In the genomic region with DNA sequence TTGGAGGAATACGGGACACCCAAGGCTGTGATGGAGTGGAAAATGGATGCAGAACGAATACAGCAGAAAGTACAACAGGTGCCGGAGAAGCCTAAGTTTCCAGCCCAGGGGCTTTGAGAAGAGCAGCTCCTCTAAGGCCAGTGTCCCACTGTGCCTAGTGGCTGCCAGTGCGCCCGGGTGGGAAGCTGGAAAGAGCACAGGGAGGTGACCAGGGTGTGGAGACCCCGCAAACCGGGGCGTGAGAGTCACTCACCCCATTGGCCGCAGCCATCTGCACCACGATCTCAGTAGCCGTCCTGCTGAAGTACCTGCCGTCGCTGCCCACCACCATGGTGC, we compare ENCODE assay signal across 9 mouse cellular contexts. TPM values are rescaled to one million over a fixed set of nuclear protein-coding genes. Genes with fewer than 3 reads are reported as not detected.
DNase-seq lines count a peak whose midpoint lies in the region; ATAC-seq and TF ChIP-seq lines count a peak whose summit lies in the region.
"Had no signal": no experiment of that assay in that cellular context is flagged by ENCODE, and none has a peak within 500 bp of the region (broad histone marks: within the 10 kb centered on the region; RNA-seq: fewer than 3 reads in every experiment).

No protein-coding gene starts in this region.

- peaks cover 17% of the 10 kb centered on the region for H3K4me1 ChIP-seq in heart, embryonic 12.5 days (replicated peaks)
- no peaks in the 10 kb centered on the region for H3K4me1 ChIP-seq in ES-Bruce4 (ENCODE audit: control insufficient read depth, insufficient read depth, low read length)
- peaks cover 13% of the 10 kb centered on the region; the same call in 1 of the 2 replicates for H3K4me1 ChIP-seq in heart, postnatal 0 days (ENCODE audit: control insufficient read depth, insufficient read depth)
- H3K4me1 ChIP-seq in liver, embryonic 16.5 days (ENCODE audit: control insufficient read depth, low read depth, low read length), result no peaks in the 10 kb centered on the region

- peak; percentile 34; the same call in 1 of the 2 replicates for ATAC-seq in heart, embryonic 12.5 days (ENCODE audit: insufficient number of reproducible peaks, low FRiP score)
- ATAC-seq in heart, postnatal 0 days (ENCODE audit: insufficient read depth, low read depth), result no peak; the same call in 1 of the 2 replicates
- no peak for ATAC-seq in liver, embryonic 16.5 days (ENCODE audit: low read depth)

- H3K36me3 ChIP-seq in heart, embryonic 12.5 days, result no peaks in the 10 kb centered on the region
- H3K36me3 ChIP-seq in ES-Bruce4 (ENCODE audit: control insufficient read depth, insufficient read depth, low read length, poor library complexity, severe bottlenecking), result no peaks in the 10 kb centered on the region
- H3K36me3 ChIP-seq in heart, postnatal 0 days (replicated peaks; ENCODE audit: control insufficient read depth, insufficient read depth, low read length), result no peaks in the 10 kb centered on the region
- H3K36me3 ChIP-seq in liver, embryonic 16.5 days (ENCODE audit: control insufficient read depth, insufficient read depth), result no peaks in the 10 kb centered on the region

- H3K9ac ChIP-seq in heart, embryonic 12.5 days, result peak overlapping the region; percentile 79
- H3K9ac ChIP-seq in ES-Bruce4 (ENCODE audit: low read depth, poor library complexity, severe bottlenecking), result peak overlapping the region; percentile 16; the same call in 1 of the 2 replicates
- peak overlapping the region; percentile 66 for H3K9ac ChIP-seq in heart, postnatal 0 days (replicated peaks; ENCODE audit: low read depth, low read length)
- H3K9ac ChIP-seq in liver, embryonic 16.5 days (ENCODE audit: low read depth, low read length), result no peak overlapping the region

- intact Hi-C loops in left cerebral cortex, postnatal 36 days (cut with DNase I), result no loop called here

- TF ChIP-seq CTCF in ES-Bruce4 (IDR thresholded peaks at IDR 0.05; ENCODE audit: low read depth, low read length), result no peak
- TF ChIP-seq CTCF in heart, postnatal 0 days (IDR thresholded peaks at IDR 0.05; ENCODE audit: low read depth), result no peak

- TF ChIP-seq EP300 in ES-Bruce4 (IDR thresholded peaks at IDR 0.05; ENCODE audit: insufficient read depth, low read depth, low read length), result no peak
- TF ChIP-seq EP300 in heart, postnatal 0 days (IDR thresholded peaks at IDR 0.05; ENCODE audit: low read depth), result no peak

- no peak for DNase-seq in heart, adult 11 months
- no peak for DNase-seq in heart, postnatal 0 days (ENCODE audit: low spot score)
- no peak for DNase-seq in cerebellum, postnatal 36 days
- DNase-seq in left cerebral cortex, postnatal 36 days (ENCODE audit: low spot score in 2 of 2), result no peak
- no peak for DNase-seq in gastrocnemius, adult 18-20 months (ENCODE audit: low spot score)

- peak overlapping the region; percentile 61 for H3K4me3 ChIP-seq in heart, embryonic 12.5 days
- peak overlapping the region; percentile 55 for H3K4me3 ChIP-seq in ES-Bruce4 (ENCODE audit: low read depth, low read length)
- H3K4me3 ChIP-seq in heart, postnatal 0 days (ENCODE audit: low read depth, low read length), result peak overlapping the region; percentile 59
- peak overlapping the region; percentile 36 for H3K4me3 ChIP-seq in liver, embryonic 16.5 days (ENCODE audit: low read depth, low read length)

- H3K4me2 ChIP-seq in heart, embryonic 12.5 days, result peak overlapping the region; percentile 72
- peak overlapping the region; percentile 67 for H3K4me2 ChIP-seq in heart, postnatal 0 days (ENCODE audit: low read depth, low read length)
- peak overlapping the region; percentile 35; the same call in 1 of the 2 replicates for H3K4me2 ChIP-seq in liver, embryonic 16.5 days (ENCODE audit: low read depth, low read length)

- H3K9me3 ChIP-seq in heart, embryonic 12.5 days (replicated peaks), result no peaks in the 10 kb centered on the region
- no peaks in the 10 kb centered on the region for H3K9me3 ChIP-seq in ES-Bruce4 (replicated peaks; ENCODE audit: control insufficient read depth, insufficient read depth, low read length, poor library complexity, severe bottlenecking)
- H3K9me3 ChIP-seq in heart, postnatal 0 days (replicated peaks; ENCODE audit: control insufficient read depth, low read length), result no peaks in the 10 kb centered on the region
- H3K9me3 ChIP-seq in liver, embryonic 16.5 days (replicated peaks; ENCODE audit: control insufficient read depth, low read length), result no peaks in the 10 kb centered on the region

- peak overlapping the region; percentile 94 for H3K27ac ChIP-seq in heart, embryonic 12.5 days (ENCODE audit: poor library complexity, severe bottlenecking)
- no peak overlapping the region for H3K27ac ChIP-seq in ES-Bruce4 (ENCODE audit: insufficient read depth, low read length)
- peak overlapping the region; percentile 93 for H3K27ac ChIP-seq in heart, postnatal 0 days (ENCODE audit: low read depth)
- no peak overlapping the region for H3K27ac ChIP-seq in liver, embryonic 16.5 days (ENCODE audit: low read length)

- 16% methylated on average over 13 of the region's 13 CpGs for WGBS in heart, embryonic 12.5 days
- WGBS in heart, postnatal 0 days, result 6% methylated on average over 13 of the region's 13 CpGs
- WGBS in liver, embryonic 16.5 days (ENCODE audit: insufficient replicate concordance), result 18% methylated on average over 13 of the region's 13 CpGs

- peaks cover 5% of the 10 kb centered on the region; the same call in 1 of the 2 replicates for H3K27me3 ChIP-seq in heart, embryonic 12.5 days (replicated peaks)
- peaks cover 10% of the 10 kb centered on the region; the same call in 1 of the 2 replicates for H3K27me3 ChIP-seq in ES-Bruce4 (ENCODE audit: control insufficient read depth, insufficient read depth, low read length, poor library complexity, severe bottlenecking)
- no peaks in the 10 kb centered on the region for H3K27me3 ChIP-seq in heart, postnatal 0 days (ENCODE audit: control insufficient read depth, insufficient read depth, low read length)
- peaks cover 19% of the 10 kb centered on the region for H3K27me3 ChIP-seq in liver, embryonic 16.5 days (ENCODE audit: control insufficient read depth, insufficient read depth, low read depth, low read length)

- no peak for TF ChIP-seq POLR2A in ES-Bruce4 (IDR thresholded peaks at IDR 0.05; ENCODE audit: insufficient read depth, low read length)

RNA-seq across cellular contexts. Expression of a gene that starts 0.4 kb away (rescaled TPM):
- polyA plus RNA-seq in heart, embryonic 12.5 days (2016; fragmentation: Nextera tagmentation; extraction: Ambion mirVana), result 4.7 and 5.1 TPM in 2 replicates
- polyA plus RNA-seq in ES-Bruce4 (2011; ENCODE audit: insufficient read depth, insufficient read length, low read depth, missing spikeins), result 0.18 and 0.59 TPM in 2 replicates
- 106 and 163 TPM in 2 replicates for total RNA-seq in heart, postnatal 0 days (2014; rRNA removed; ENCODE audit: low replicate concordance)
- 3.9 and 4.9 TPM in 2 replicates for polyA plus RNA-seq in heart, postnatal 0 days (2015; fragmentation: Nextera tagmentation; extraction: Ambion mirVana)
- polyA plus RNA-seq in liver, embryonic 16.5 days (2015; fragmentation: Nextera tagmentation; extraction: Ambion mirVana), result 0.06 and 0.14 TPM in 2 replicates
- total RNA-seq in left cerebral cortex, postnatal 36 days (2021), result 1 to 10 TPM; 3.7 to 7.0 TPM
- 10 to 100 TPM; 14.2 to 19.3 TPM for total RNA-seq in gastrocnemius, adult 18-20 months (2021)

RNA-seq across cellular contexts. Expression of a gene that starts 14.2 kb away (rescaled TPM):
- polyA plus RNA-seq in heart, embryonic 12.5 days (2016; fragmentation: Nextera tagmentation; extraction: Ambion mirVana), result 627 and 634 TPM in 2 replicates
- 200 and 230 TPM in 2 replicates for polyA plus RNA-seq in ES-Bruce4 (2011; ENCODE audit: insufficient read depth, insufficient read length, low read depth, missing spikeins)
- total RNA-seq in heart, postnatal 0 days (2014; rRNA removed; ENCODE audit: low replicate concordance), result 390 and 396 TPM in 2 replicates
- 1,580 and 1,639 TPM in 2 replicates for polyA plus RNA-seq in heart, postnatal 0 days (2015; fragmentation: Nextera tagmentation; extraction: Ambion mirVana)
- polyA plus RNA-seq in liver, embryonic 16.5 days (2015; fragmentation: Nextera tagmentation; extraction: Ambion mirVana), result 115 and 126 TPM in 2 replicates
- 100 to 1,000 TPM; 197 to 206 TPM for total RNA-seq in left cerebral cortex, postnatal 36 days (2021)
- 100 to 1,000 TPM; 441 to 524 TPM for total RNA-seq in gastrocnemius, adult 18-20 months (2021)

RNA-seq across cellular contexts. Expression of a gene that starts 39.8 kb away (rescaled TPM):
- polyA plus RNA-seq in heart, embryonic 12.5 days (2016; fragmentation: Nextera tagmentation; extraction: Ambion mirVana), result not detected in 2 replicates
- not detected in 2 replicates for polyA plus RNA-seq in ES-Bruce4 (2011; ENCODE audit: insufficient read depth, insufficient read length, low read depth, missing spikeins)
- total RNA-seq in heart, postnatal 0 days (2014; rRNA removed; ENCODE audit: low replicate concordance), result not detected in 2 replicates
- polyA plus RNA-seq in heart, postnatal 0 days (2015; fragmentation: Nextera tagmentation; extraction: Ambion mirVana), result not detected in 2 replicates
- polyA plus RNA-seq in liver, embryonic 16.5 days (2015; fragmentation: Nextera tagmentation; extraction: Ambion mirVana), result 0.08 TPM in 1 of 2 replicates, not detected in the other
- not detected for total RNA-seq in left cerebral cortex, postnatal 36 days (2021)
- total RNA-seq in gastrocnemius, adult 18-20 months (2021), result not detected
- polyA plus RNA-seq: C2C12 had no signal

Comparison
In these comparisons a context has a peak if more than half of its experiments do, and no peak if none do; other contexts are left out.
1. H3K27ac ChIP-seq: peak in heart, embryonic 12.5 days (single experiment) and heart, postnatal 0 days (single experiment); none in ES-Bruce4 (single experiment) and liver, embryonic 16.5 days (single experiment).
2. Peak in every context shown above with its lines, with median percentiles within 50 percentile points of each other: H3K4me2 ChIP-seq and H3K4me3 ChIP-seq.